Mouse (Mus musculus) lung, adult 2 months (tissue): ENCODE results near the gene Smpd3. TPM values are rescaled to one million over a fixed set of nuclear protein-coding genes. Genes with fewer than 3 reads are reported as not detected.

ENCODE experiments used
- DNase-seq: peaks from one replicate; pipeline ENCODE4 v3.0.0; 2022
- H3K4me1 ChIP-seq: fragments of 200-500 bp; 2 replicates; pipeline ENCODE4 v1.6.1; 2011; ENCODE audit warnings: low read length; ENCODE audit not compliant: control insufficient read depth, insufficient read depth
- H3K4me3 ChIP-seq: fragments of 200-500 bp; replicated peaks from 2 replicates; pipeline ENCODE3; 2011; ENCODE audit warnings: low read depth, mild to moderate bottlenecking, control low read depth, low read length; ENCODE audit errors: extremely low read depth
- CTCF ChIP-seq: fragments of 200-500 bp; IDR thresholded peaks from 2 replicates; pipeline ENCODE4 v1.5.1; 2011; ENCODE audit warnings: mild to moderate bottlenecking, low read length, control low read depth; ENCODE audit not compliant: insufficient read depth
- POLR2A ChIP-seq: fragments of 200-500 bp; IDR thresholded peaks from 2 replicates; pipeline ENCODE4 v1.6.1; 2011; ENCODE audit warnings: low read depth, mild to moderate bottlenecking, control low read depth, low read length, borderline replicate concordance; ENCODE audit errors: extremely low read depth
- WGBS: fragments of 180-500 bp; shearing (Covaris S2); methylation state at CpG from one replicate; pipeline ENCODE4 v1.1.7; 2018; 5-methylcytosine and 5-hydroxymethylcytosine counted together
- polyA plus RNA-seq: library from polyadenylated mRNA; depleted of rRNA; stranded (reverse); fragments of >200 nt; gene quantifications from 2 replicates; pipeline ENCODE4 v1.2.3, GENCODE M21; 2012

Gene Smpd3
- polyA plus RNA-seq, 1 experiment, result 7.6 TPM

DNA sequence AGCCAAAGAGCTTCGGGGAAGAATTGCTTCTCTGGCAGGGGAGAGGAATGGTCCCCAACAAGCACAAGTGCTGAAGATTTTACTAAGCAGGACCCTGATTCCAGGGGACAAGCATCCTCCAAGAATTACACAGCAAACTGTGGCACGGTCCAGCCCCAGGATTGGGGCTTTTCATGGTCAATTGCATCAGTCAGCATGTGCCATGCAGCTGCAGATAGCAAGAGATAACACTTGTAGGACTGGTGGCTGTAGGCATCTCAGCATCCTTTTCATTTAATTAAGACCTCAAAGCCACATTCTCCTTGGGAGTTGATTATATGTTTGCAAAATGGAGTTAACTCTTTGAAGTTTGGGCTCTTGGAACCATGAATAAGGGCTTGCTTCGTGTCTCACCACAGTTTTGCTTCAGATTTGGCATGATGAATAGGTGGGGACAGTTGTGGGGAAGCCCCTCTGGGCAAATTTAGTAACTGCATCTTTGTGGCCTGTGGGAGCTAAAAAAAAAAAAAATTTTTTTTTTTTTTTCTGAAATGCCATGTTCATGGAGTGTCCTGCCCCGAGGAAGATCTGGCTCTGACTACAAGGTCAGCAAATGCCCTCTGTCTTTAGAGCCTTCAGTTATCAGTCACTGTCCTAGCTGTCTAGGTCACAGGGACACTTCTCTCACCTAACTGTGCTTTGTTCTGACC lies 22.0 kb upstream of the Smpd3 start:
- no peaks in the 10 kb centered on the region for H3K4me1 ChIP-seq
- no peak for TF ChIP-seq CTCF
- TF ChIP-seq POLR2A, result no peak
- 55% methylated on average over 4 of the region's 4 CpGs for WGBS
- no peak overlapping the region for H3K4me3 ChIP-seq
- DNase-seq, result no peak

DNA sequence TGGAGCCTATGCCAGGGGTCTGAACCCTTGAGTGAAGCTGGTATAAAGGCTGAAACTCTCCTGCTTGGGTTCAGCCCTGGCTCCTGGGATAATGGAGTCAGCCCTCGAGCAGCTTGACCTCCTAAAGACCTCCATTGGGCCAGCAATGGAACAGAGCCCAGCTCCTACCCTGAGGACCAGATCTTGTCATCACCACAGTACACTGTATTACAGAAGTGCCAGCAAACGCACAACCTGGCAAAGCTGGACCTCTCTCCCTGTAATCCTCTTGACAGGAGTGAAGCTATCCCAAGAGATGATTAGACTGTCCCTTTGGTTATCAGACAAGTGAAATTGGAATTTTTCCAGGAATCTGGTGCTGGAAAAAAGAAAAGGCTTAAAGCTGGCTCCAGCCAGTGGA lies 13.3 kb upstream of the Smpd3 start:
- Histone ChIP-seq H3K4me3 (no peak overlapping the region), H3K4me1 (no peaks in the 10 kb centered on the region)
- no peak for DNase-seq
- TF ChIP-seq POLR2A (no peak), CTCF (no peak)
- WGBS, result 49% methylated on average over 2 of the region's 2 CpGs

- TF ChIP-seq CTCF (no peak), POLR2A (no peak)
- H3K4me3 ChIP-seq, result no peak overlapping the region
- 50% methylated on average over 11 of the region's 11 CpGs for WGBS
- no peaks in the 10 kb centered on the region for H3K4me1 ChIP-seq
- DNase-seq, result no peak
Measured at GRCm38 (mm10) chr8:106349398-106349797, 11.6 kb upstream of the Smpd3 start.

DNA sequence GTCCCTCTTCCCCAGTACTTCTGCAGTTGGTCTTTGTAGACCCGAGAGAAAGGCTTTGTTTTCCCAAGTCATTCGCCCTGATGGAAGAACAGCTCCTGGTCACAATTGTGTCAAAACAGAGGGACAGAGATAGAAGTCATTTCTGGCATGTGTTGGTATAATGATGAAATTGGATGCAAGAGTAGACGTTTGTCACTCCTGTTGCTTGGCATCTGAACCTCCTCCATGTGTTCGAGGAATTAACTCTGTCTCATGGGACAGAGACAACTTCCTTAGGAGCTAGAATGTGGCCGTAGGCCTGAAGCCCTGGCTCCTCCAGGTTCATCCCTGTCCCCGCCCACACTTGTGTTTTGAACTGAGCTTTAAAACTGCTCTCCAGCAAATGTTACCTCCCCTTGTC lies 8.3 kb upstream of the Smpd3 start:
- 54% methylated on average over 6 of the region's 6 CpGs for WGBS
- Histone ChIP-seq H3K4me1 (no peaks in the 10 kb centered on the region), H3K4me3 (no peak overlapping the region)
- DNase-seq, result no peak
- no peak for TF ChIP-seq CTCF
- no peak for TF ChIP-seq POLR2A

DNA sequence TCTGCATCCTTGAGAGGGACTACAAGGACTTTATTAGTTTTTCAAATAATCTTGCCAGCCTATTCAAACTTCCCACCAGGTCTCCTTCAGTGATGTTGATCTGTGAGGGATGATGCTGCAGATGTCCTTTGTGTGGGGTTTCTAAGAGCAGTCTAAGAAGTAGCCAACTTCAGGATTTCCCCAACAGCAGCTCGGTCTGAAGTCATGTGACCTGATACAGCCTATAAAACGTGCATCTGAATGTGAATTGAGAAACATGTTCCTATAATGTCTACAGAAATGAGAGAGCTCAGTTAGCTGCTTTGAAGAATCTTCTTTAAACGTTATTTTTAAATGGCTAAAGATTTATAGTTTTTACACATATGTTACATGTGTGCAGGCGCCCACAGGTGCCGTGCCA lies 5.7 kb upstream of the Smpd3 start:
- WGBS, result 62% methylated on average over 5 of the region's 5 CpGs
- TF ChIP-seq CTCF (no peak), POLR2A (no peak)
- H3K4me3 ChIP-seq, result no peak overlapping the region
- no peak for DNase-seq
- H3K4me1 ChIP-seq, result no peaks in the 10 kb centered on the region

DNA sequence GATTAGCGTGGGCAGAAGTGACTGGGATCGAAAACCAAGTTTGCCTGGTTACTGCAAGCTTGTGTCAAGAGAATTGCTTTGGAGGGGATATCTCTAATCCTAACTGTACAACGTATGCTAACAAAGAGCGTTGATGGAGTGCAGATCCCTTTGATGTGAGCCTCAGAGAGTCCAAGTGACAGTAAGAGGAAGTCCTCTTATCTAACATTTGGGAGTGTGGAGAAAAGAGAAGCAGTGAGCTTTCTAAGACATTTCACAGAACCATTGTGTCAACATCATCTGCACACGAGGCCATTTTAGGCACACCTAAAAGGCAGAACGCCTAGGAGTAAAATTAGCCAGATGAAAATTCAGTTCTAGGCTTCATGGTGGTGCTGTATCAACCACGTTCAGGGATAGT lies 5.0 kb upstream of the Smpd3 start:
- no peaks in the 10 kb centered on the region for H3K4me1 ChIP-seq
- TF ChIP-seq POLR2A (no peak), CTCF (no peak)
- DNase-seq, result no peak
- H3K4me3 ChIP-seq, result no peak overlapping the region
- WGBS, result 31% methylated on average over 7 of the region's 7 CpGs

DNA sequence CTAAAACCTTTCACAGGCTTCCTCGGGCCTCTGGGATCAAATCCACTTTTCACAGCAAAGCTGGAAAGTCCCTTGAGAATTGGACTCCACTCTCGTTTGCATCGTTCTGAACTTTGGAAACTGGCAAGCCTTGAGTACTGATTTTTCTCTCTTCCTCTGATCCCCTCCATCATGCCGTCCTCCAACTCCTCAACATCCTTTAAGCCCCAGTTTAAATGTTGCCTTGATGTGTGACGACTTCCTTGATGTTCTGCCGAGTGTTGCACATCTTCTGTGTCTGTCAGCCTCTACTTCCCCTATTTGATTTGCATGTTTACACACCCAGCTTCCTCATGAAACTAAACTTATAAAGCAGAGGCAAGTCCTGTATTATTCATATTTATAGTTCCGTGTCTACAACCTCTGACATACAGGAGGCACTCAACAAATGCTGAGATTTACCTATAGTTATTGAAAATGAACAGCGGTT lies 987 bp upstream of the Smpd3 start:
- Histone ChIP-seq H3K4me1 (0 out of 2 replicates have a peak, but pooled peaks cover 3% of the 10 kb centered on the region), H3K4me3 (no peak overlapping the region)
- 23% methylated on average over 8 of the region's 8 CpGs for WGBS
- no peak for DNase-seq
- TF ChIP-seq POLR2A (no peak), CTCF (no peak)

DNA sequence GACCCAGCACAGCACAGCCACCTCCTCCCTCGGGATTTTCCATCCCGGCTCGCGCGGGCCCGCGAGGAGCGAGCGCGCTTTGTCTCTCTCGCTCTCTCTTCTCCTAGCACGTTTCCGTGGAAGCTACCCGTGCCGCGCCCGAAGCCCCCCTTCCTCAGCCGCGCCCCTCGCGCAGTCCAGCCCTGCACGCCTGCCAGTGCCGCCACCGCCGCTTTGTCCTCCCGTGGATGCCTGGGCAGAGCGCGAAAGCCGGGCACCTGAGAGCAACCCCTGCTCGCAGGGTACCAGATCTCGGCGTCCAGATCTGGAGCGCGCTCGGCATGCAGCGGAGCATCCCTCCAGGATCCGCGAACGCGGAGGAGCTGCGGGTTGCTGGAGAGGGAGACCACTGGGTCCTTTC lies 1.2 kb downstream of the Smpd3 start:
- Histone ChIP-seq H3K4me3 (no peak overlapping the region), H3K4me1 (0 out of 2 replicates have a peak, but pooled peaks cover 3% of the 10 kb centered on the region)
- no peak for DNase-seq
- WGBS, result 2% methylated on average over 41 of the region's 41 CpGs
- TF ChIP-seq CTCF (no peak), POLR2A (no peak)

- TF ChIP-seq POLR2A, result no peak
- TF ChIP-seq CTCF, result no peak
- 70% methylated on average over 4 of the region's 4 CpGs for WGBS
- Histone ChIP-seq H3K4me1 (0 out of 2 replicates have a peak, but pooled peaks cover 3% of the 10 kb centered on the region), H3K4me3 (no peak overlapping the region)
- DNase-seq, result no peak
Measured at GRCm38 (mm10) chr8:106336031-106336430, 1.8 kb downstream of the Smpd3 start.

- WGBS, result 50% methylated on average over 4 of the region's 4 CpGs
- DNase-seq, result no peak
Measured at GRCm38 (mm10) chr8:106335196-106335595, 2.6 kb downstream of the Smpd3 start.

More at GRCm38 (mm10) chr8:106335196-106335595, 2.6 kb downstream of the Smpd3 start:
- Histone ChIP-seq H3K4me1 (0 out of 2 replicates have a peak, but pooled peaks cover 3% of the 10 kb centered on the region), H3K4me3 (no peak overlapping the region)
- no peak for TF ChIP-seq CTCF
- TF ChIP-seq POLR2A, result no peak
